Mouse (Mus musculus) G1E (cell line): ENCODE results near the gene Zfp174. TPM values are rescaled to one million over a fixed set of nuclear protein-coding genes. Genes with fewer than 3 reads are reported as not detected.
"Not testable (repeated sequence)": the region's sequence is repeated elsewhere in the genome, so short reads cannot be mapped to it uniquely, and the experiment has no call there.

Experiments used
- ATAC-seq: 2 replicates; pipeline ENCODE4 v1.8.0; 2016; ENCODE audit warnings: mild to moderate bottlenecking; ENCODE audit not compliant: insufficient number of reproducible peaks, poor library complexity, low FRiP score, severe bottlenecking; ENCODE audit errors: extremely low read depth
- DNase-seq: peaks from one replicate; pipeline ENCODE4 v3.0.0; 2012; ENCODE audit warnings: low spot score
- H3K27me3 ChIP-seq: 2 replicates; pipeline ENCODE4 v1.6.1; 2012; ENCODE audit warnings: mild to moderate bottlenecking, low read length, inconsistent platforms; ENCODE audit not compliant: insufficient read depth
- H3K36me3 ChIP-seq: replicated peaks from 2 replicates; pipeline ENCODE3; 2012; ENCODE audit warnings: mild to moderate bottlenecking, inconsistent platforms
- H3K4me1 ChIP-seq: 2 replicates; pipeline ENCODE4 v1.6.1; 2012; ENCODE audit warnings: low read depth, low read length, inconsistent platforms, mixed read lengths; ENCODE audit not compliant: insufficient read depth
- H3K4me3 ChIP-seq: 2 replicates; pipeline ENCODE4 v1.5.1; 2012; ENCODE audit warnings: low read depth, mild to moderate bottlenecking, inconsistent platforms, low read length, moderate library complexity, mixed read lengths
- H3K9me3 ChIP-seq: replicated peaks from 2 replicates; pipeline ENCODE4 v1.6.1; 2012; ENCODE audit warnings: inconsistent platforms
- CTCF ChIP-seq: IDR thresholded peaks from 2 replicates; pipeline ENCODE4 v1.5.1; 2012; ENCODE audit warnings: low read depth, low read length, inconsistent platforms, mixed read lengths
- GATA1 ChIP-seq: IDR thresholded peaks from 2 replicates; pipeline ENCODE4 v1.6.1; 2012; ENCODE audit warnings: borderline replicate concordance, low read length, inconsistent platforms, mixed read lengths
- GATA2 ChIP-seq: IDR thresholded peaks from 2 replicates; pipeline ENCODE4 v1.6.1; 2012; ENCODE audit warnings: low read depth, low read length, inconsistent platforms, borderline replicate concordance
- POLR2AphosphoS5 ChIP-seq: IDR thresholded peaks from 2 replicates; pipeline ENCODE4 v1.6.1; 2012; ENCODE audit warnings: low read depth, low read length, inconsistent platforms; ENCODE audit not compliant: insufficient replicate concordance
- TAL1 ChIP-seq: conservative IDR thresholded peaks from 2 replicates; pipeline ENCODE4 v1.6.1; 2012; ENCODE audit warnings: low read depth, low read length, inconsistent platforms, mixed read lengths
- polyA plus RNA-seq: library from polyadenylated mRNA; stranded (reverse); fragments of >175 nt; gene quantifications from 2 replicates; pipeline ENCODE4 v1.2.3, GENCODE M21; 2012
- total RNA-seq, 2 experiments: library from RNA; stranded (forward) in 1 of 2; stranded (reverse) in 1 of 2; fragments of 200-1000 nt in 1 of 2; fragments of >200 nt in 1 of 2; fragmentation: Nextera tagmentation in 1 of 2; gene quantifications; 2 replicates each; pipeline ENCODE4 v1.2.3; 2014 to 2017

Gene Zfp174
- total and polyA plus RNA-seq, 3 experiments, result 0.16 to 2.8 (median 1.8) TPM

DNA sequence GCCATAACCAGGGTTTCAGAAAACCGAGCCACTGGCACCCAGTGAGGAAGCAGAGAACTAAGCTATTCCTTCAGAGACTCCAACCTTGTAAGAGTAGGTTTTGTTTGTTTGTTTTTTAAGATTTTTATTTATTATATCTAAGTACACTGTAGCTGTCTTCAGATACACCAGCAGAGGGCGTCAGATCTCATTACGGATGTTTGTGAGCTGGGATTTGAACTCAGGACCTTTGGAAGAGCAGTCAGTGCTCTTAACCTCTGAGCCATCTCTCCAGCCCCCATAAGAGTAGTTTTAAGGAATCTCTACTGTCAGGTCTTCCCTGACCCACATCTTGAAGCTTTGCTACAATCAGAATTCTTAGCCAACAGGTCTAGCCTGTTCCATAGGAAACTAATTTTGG is 1.3 kb downstream of the Zfp174 start:
- H3K4me3 ChIP-seq, result no peak overlapping the region
- TF ChIP-seq TAL1 (no peak), POLR2AphosphoS5 (no peak), GATA2 (no peak), CTCF (no peak), GATA1 (no peak)

DNA sequence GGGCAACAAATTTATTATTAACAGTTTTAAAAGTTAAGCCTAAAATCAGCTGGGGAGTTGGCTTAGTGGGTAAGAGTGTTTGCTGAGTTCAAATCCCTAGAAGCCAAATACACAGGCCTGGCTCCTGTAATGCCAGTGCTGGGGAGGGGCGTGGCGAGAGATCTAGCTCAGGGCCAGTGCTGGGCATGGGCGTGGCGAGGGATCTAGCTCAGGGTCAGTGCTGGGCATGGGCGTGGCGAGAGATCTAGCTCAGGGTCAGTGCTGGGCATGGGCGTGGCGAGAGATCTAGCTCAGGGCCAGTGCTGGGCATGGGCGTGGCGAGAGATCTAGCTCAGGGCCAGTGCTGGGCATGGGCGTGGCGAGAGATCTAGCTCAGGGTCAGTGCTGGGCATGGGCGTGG is 4.2 kb downstream of the Zfp174 start:
- H3K9me3 ChIP-seq, H3K36me3 ChIP-seq, H3K27me3 ChIP-seq, DNase-seq, H3K4me3 ChIP-seq, ATAC-seq: not testable (repeated sequence)
- peaks cover 19% of the 10 kb centered on the region for H3K4me1 ChIP-seq

More for the DNA sequence above, 1.3 kb downstream of the Zfp174 start:
- H3K27me3 ChIP-seq, result 0 out of 2 replicates have a peak, but pooled peaks cover 3% of the 10 kb centered on the region
- H3K36me3 ChIP-seq, result no peaks in the 10 kb centered on the region
- ATAC-seq (no peak), DNase-seq (no peak)
- peaks cover 19% of the 10 kb centered on the region for H3K4me1 ChIP-seq
- H3K9me3 ChIP-seq, result no peaks in the 10 kb centered on the region

DNA sequence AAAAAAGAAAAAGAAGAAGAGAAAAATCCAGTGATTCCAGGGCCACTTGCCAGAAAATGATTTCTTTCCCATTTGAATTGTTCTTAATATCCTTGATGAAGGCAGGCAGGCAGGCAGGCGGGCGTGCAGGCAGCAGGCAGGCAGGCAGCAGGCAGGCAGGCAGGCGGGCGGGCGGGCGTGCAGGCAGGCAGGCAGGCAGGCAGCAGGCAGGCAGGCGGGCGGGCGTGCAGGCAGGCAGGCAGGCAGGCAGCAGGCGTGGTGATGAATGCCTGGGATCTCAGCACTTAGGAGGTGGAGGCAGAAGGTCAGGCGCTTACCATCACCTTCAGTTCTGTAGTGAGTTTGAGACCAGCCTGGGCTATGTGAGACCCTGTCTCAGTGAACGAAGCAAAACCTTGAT is 5.5 kb downstream of the Zfp174 start:
- no peak for DNase-seq
- no peak for ATAC-seq
- Histone ChIP-seq H3K4me3 (no peak overlapping the region), H3K4me1 (peaks cover 6% of the 10 kb centered on the region), H3K9me3 (no peaks in the 10 kb centered on the region), H3K36me3 (peaks cover 6% of the 10 kb centered on the region), H3K27me3 (no peaks in the 10 kb centered on the region)
- TF ChIP-seq POLR2AphosphoS5 (no peak), GATA1 (no peak), TAL1 (no peak), CTCF (no peak), GATA2 (no peak)

- H3K4me3 ChIP-seq, result no peak overlapping the region
- ATAC-seq (no peak), DNase-seq (no peak)
- H3K36me3 ChIP-seq, result peaks cover 6% of the 10 kb centered on the region
- H3K9me3 ChIP-seq, result no peaks in the 10 kb centered on the region
- H3K4me1 ChIP-seq, result no peaks in the 10 kb centered on the region; the same call in 1 of the 2 replicates
- TF ChIP-seq GATA2 (no peak), GATA1 (no peak), CTCF (no peak), TAL1 (no peak)
- H3K27me3 ChIP-seq, result no peaks in the 10 kb centered on the region
These were observed 7.5 kb downstream of the Zfp174 start for GRCm38 (mm10) chr16:3854437-3855182.

GRCm38 (mm10) chr16:3855776-3856175 is 8.7 kb downstream of the Zfp174 start:
- Histone ChIP-seq H3K9me3 (no peaks in the 10 kb centered on the region), H3K4me3 (no peak overlapping the region), H3K36me3 (peaks cover 10% of the 10 kb centered on the region), H3K27me3 (no peaks in the 10 kb centered on the region), H3K4me1 (no peaks in the 10 kb centered on the region; the same call in 1 of the 2 replicates)
- DNase-seq, result no peak
- no peak for TF ChIP-seq POLR2AphosphoS5
- TF ChIP-seq TAL1, result no peak
- TF ChIP-seq GATA2, result no peak
- TF ChIP-seq GATA1, result no peak
- TF ChIP-seq CTCF, result no peak
- ATAC-seq, result no peak

DNA sequence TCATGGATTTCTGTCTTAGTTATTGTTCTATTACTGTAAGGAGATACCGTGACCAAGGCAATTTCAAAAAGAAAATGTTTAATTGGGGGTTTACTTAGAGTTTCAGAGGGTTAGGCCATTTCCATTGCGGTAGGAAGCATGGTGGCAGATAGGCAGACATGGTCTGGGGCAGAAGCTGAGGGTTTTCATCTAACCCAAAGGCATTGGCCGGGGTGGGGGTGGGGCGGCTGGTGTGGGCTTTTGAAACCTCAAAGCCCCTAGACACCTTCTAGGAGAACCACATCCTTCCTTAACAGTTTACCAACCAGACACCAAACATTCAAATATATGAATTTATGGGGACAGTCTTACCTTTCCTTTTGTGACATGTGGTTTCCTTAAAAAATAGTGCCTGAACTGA is 12.2 kb downstream of the Zfp174 start:
- ATAC-seq (no peak), DNase-seq (no peak)
- Histone ChIP-seq H3K27me3 (no peaks in the 10 kb centered on the region), H3K36me3 (peaks cover 26% of the 10 kb centered on the region), H3K9me3 (no peaks in the 10 kb centered on the region), H3K4me3 (no peak overlapping the region), H3K4me1 (no peaks in the 10 kb centered on the region; the same call in 1 of the 2 replicates)
- TF ChIP-seq CTCF, result no peak
- TF ChIP-seq TAL1, result no peak
- TF ChIP-seq POLR2AphosphoS5, result no peak
- TF ChIP-seq GATA1, result no peak
- no peak for TF ChIP-seq GATA2
